In the genomic region with DNA sequence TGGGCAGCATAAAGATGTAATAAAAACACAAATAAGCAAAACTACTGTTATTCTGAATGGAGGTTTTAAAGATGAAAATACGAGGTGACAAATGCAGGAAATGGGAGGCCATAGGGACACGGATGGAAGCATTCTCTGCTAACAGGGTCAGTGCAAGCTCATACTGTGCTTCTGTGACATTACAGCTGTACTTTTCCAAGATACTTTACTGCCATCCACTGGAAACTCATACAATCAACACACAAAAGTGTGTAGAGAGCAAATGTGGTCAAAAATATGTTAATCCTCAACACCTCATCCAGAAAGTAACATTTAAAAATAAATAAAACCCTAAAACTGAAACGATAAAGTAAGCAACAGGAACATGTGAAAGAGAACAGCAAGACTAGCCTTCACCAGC, we compare ENCODE assay signal across 20 mouse cellular contexts. TPM values are rescaled to one million over a fixed set of nuclear protein-coding genes. Genes with fewer than 3 reads are reported as not detected.
DNase-seq lines count a peak whose midpoint lies in the region; ATAC-seq and TF ChIP-seq lines count a peak whose summit lies in the region.
"Had no signal": no experiment of that assay in that cellular context is flagged by ENCODE, and none has a peak within 500 bp of the region (broad histone marks: within the 10 kb centered on the region; RNA-seq: fewer than 3 reads in every experiment).

No protein-coding gene starts in this region.

- no peak for TF ChIP-seq POLR2A in heart, adult 2 months (IDR thresholded peaks at IDR 0.05; ENCODE audit: insufficient read depth, low read depth, low read length)

- WGBS in heart, adult 2 months, result 52% methylated on average over 3 of the region's 3 CpGs

- no peak for TF ChIP-seq EP300 in heart, adult 2 months (IDR thresholded peaks at IDR 0.05; ENCODE audit: insufficient read depth, low read depth, low read length)

- TF ChIP-seq CTCF in heart, adult 2 months (IDR thresholded peaks at IDR 0.05), result peak; percentile 49
- peak; percentile 63 for TF ChIP-seq CTCF in layer of hippocampus, adult 2 months (conservative IDR thresholded peaks at IDR 0.05)

- no peaks in the 10 kb centered on the region for H3K27me3 ChIP-seq in heart, adult 2 months (ENCODE audit: control insufficient read depth, insufficient read depth, low read length)
- H3K27me3 ChIP-seq: heart, embryonic 15.5 days; hindbrain, embryonic 12.5 days; liver, embryonic 15.5 days; megakaryocyte, embryonic 14.5 days; midbrain, embryonic 15.5 days had no signal

- peaks cover 7% of the 10 kb centered on the region for H3K36me3 ChIP-seq in heart, adult 2 months (ENCODE audit: control insufficient read depth, insufficient read depth, low read length)

- intact Hi-C loops in heart, adult 2 months (cut with DNase I), result loop anchor here (5.0 kb wide), 1 partner anchor 110 kb away; no protein-coding TSS in a partner anchor
- intact Hi-C loops in heart, postnatal 36 days (cut with DNase I), result loop anchor here (10.0 kb wide), 1 partner anchor 108 kb away; no protein-coding TSS in a partner anchor

- H3K27ac ChIP-seq in heart, adult 2 months, result no peak overlapping the region
- no peak overlapping the region for H3K27ac ChIP-seq in layer of hippocampus, adult 2 months
- H3K27ac ChIP-seq: heart, embryonic 15.5 days; hindbrain, embryonic 12.5 days; liver, embryonic 15.5 days; midbrain, embryonic 15.5 days had no signal

- H3K4me3 ChIP-seq in heart, adult 2 months, result no peak overlapping the region
- no peak overlapping the region for H3K4me3 ChIP-seq in layer of hippocampus, adult 2 months
- H3K4me3 ChIP-seq: heart, embryonic 15.5 days; hindbrain, embryonic 12.5 days; liver, embryonic 15.5 days; megakaryocyte, embryonic 14.5 days; midbrain, embryonic 15.5 days had no signal

- DNase-seq in heart, adult 2 months, result no peak
- DNase-seq in heart, postnatal 36 days, result no peak
- DNase-seq in layer of hippocampus, adult 2 months (ENCODE audit: low spot score in 2 of 2), result no peak
- DNase-seq in layer of hippocampus, adult 9-11 months, result no peak
- no peak for DNase-seq in urinary bladder, adult 2 months (ENCODE audit: low spot score)
- DNase-seq: adrenal gland, postnatal 10 days; cerebellum, adult 9-11 months; gastrocnemius, postnatal 10 days; heart, adult 18-20 months; kidney, postnatal 10 days; lung, postnatal 10 days; retina, postnatal 1 day had no signal

- H3K9ac ChIP-seq in heart, adult 2 months (ENCODE audit: low read depth, low read length), result no peak overlapping the region
- H3K9ac ChIP-seq: heart, embryonic 15.5 days; hindbrain, embryonic 12.5 days; liver, embryonic 15.5 days; midbrain, embryonic 15.5 days had no signal

- peak; percentile 30 for ATAC-seq in CD4-positive, CD25-positive, alpha-beta regulatory T cell, adult 4 months
- peak; percentile 65 for ATAC-seq in common myeloid progenitor, adult 5-6 weeks (replicated peaks; ENCODE audit: low read depth, poor library complexity, severe bottlenecking)
- ATAC-seq: activated CD4-positive, CD25-positive, alpha-beta regulatory T cell, adult 4 months; midbrain, embryonic 15.5 days had no signal

- H3K4me1 ChIP-seq in heart, adult 2 months (ENCODE audit: control insufficient read depth, insufficient read depth, low read length), result peaks cover 3% of the 10 kb centered on the region
- H3K4me1 ChIP-seq: heart, embryonic 15.5 days had no signal

- H3K79me2 ChIP-seq in heart, adult 2 months (replicated peaks; ENCODE audit: control insufficient read depth, insufficient read depth, low read length), result peaks cover 5% of the 10 kb centered on the region; the same call in 1 of the 2 replicates

RNA-seq across cellular contexts. Expression of a gene that starts 14.1 kb away (rescaled TPM):
- total RNA-seq in heart, adult 2 months (2021), result 10 to 100 TPM; 22.0 to 28.2 TPM
- polyA plus RNA-seq in heart, adult 2 months (2012; rRNA removed), result 12.9 and 20.7 TPM in 2 replicates
- total RNA-seq in heart, postnatal 36 days (2021), result 10 to 100 TPM; 24.8 to 29.1 TPM
- total RNA-seq in layer of hippocampus, adult 2 months (2021), result 10 to 100 TPM; 32.7 to 37.6 TPM
- 100 to 1,000 TPM; 138 to 145 TPM for polyA plus RNA-seq in CD4-positive, CD25-positive, alpha-beta regulatory T cell, adult 4 months (2017; shearing (Covaris generic))
- 66.5 and 67.1 TPM in 2 replicates for total RNA-seq in common myeloid progenitor, adult 5-6 weeks (2017)
- polyA plus RNA-seq in urinary bladder, adult 2 months (2012; rRNA removed), result 23.6 and 27.7 TPM in 2 replicates

RNA-seq across cellular contexts. Expression of a gene that starts 50.2 kb away (rescaled TPM):
- 1 to 10 TPM; 8.7 to 9.7 TPM for total RNA-seq in heart, adult 2 months (2021)
- 9.0 and 10.4 TPM in 2 replicates for polyA plus RNA-seq in heart, adult 2 months (2012; rRNA removed)
- total RNA-seq in heart, postnatal 36 days (2021), result 1 to 10 TPM; 6.8 to 9.4 TPM
- 1 to 10 TPM; 1.1 to 3.0 TPM for total RNA-seq in layer of hippocampus, adult 2 months (2021)
- polyA plus RNA-seq in CD4-positive, CD25-positive, alpha-beta regulatory T cell, adult 4 months (2017; shearing (Covaris generic)), result 100 to 1,000 TPM; 121 to 171 TPM
- 46.1 and 52.9 TPM in 2 replicates for total RNA-seq in common myeloid progenitor, adult 5-6 weeks (2017)
- polyA plus RNA-seq in urinary bladder, adult 2 months (2012; rRNA removed), result 18.2 and 21.2 TPM in 2 replicates

RNA-seq across cellular contexts. Expression of a gene that starts 58.9 kb away (rescaled TPM):
- 10 to 100 TPM; 38.8 to 44.8 TPM for total RNA-seq in heart, adult 2 months (2021)
- 35.6 and 63.3 TPM in 2 replicates for polyA plus RNA-seq in heart, adult 2 months (2012; rRNA removed)
- 10 to 100 TPM; 37.2 to 40.4 TPM for total RNA-seq in heart, postnatal 36 days (2021)
- total RNA-seq in layer of hippocampus, adult 2 months (2021), result 10 to 100 TPM in 1 of 2 experiments, 1 to 10 TPM in 1; 9.9 to 11.1 TPM
- polyA plus RNA-seq in CD4-positive, CD25-positive, alpha-beta regulatory T cell, adult 4 months (2017; shearing (Covaris generic)), result 100 to 1,000 TPM in 1 of 2 experiments, 10 to 100 TPM in 1; 84.8 to 104 TPM
- 172 and 173 TPM in 2 replicates for total RNA-seq in common myeloid progenitor, adult 5-6 weeks (2017)
- 298 and 359 TPM in 2 replicates for polyA plus RNA-seq in urinary bladder, adult 2 months (2012; rRNA removed)
